Mouse (Mus musculus) limb, embryonic 14.5 days (tissue): ENCODE data around the gene Apol6. TPM values are rescaled to one million over a fixed set of nuclear protein-coding genes. Genes with fewer than 3 reads are reported as not detected.

Experiments
- ATAC-seq: fragments of 200-750 bp; cut with Nextera tagmentation; 2 replicates; pipeline ENCODE4 v1.8.0; 2017; ENCODE audit warnings: low read depth, moderate number of reproducible peaks, moderate TSS enrichment; ENCODE audit not compliant: low FRiP score
- DNase-seq: peaks from one replicate; pipeline ENCODE4 v3.0.0-alpha.2; 2015; ENCODE audit warnings: low spot score
- H3K27ac ChIP-seq: fragments of 300-500 bp; sonication (generic); replicated peaks from 2 replicates; pipeline ENCODE4 v1.5.1; 2014; ENCODE audit warnings: low read depth, mild to moderate bottlenecking, low read length, moderate library complexity, mixed read lengths
- H3K27me3 ChIP-seq: fragments of 300-500 bp; sonication (generic); 2 replicates; pipeline ENCODE4 v1.6.1; 2014; ENCODE audit warnings: low read length, mixed read lengths; ENCODE audit not compliant: control insufficient read depth, insufficient read depth
- H3K36me3 ChIP-seq: fragments of 300-500 bp; sonication (generic); 2 replicates; pipeline ENCODE4 v1.6.1; 2014; ENCODE audit warnings: mild to moderate bottlenecking, low read length, moderate library complexity, mixed read lengths; ENCODE audit not compliant: control insufficient read depth, insufficient read depth
- H3K4me1 ChIP-seq: fragments of 300-500 bp; sonication (generic); 2 replicates; pipeline ENCODE4 v1.6.1; 2014; ENCODE audit warnings: antibody characterized with exemption, low read length, mixed read lengths; ENCODE audit not compliant: control insufficient read depth, insufficient read depth
- H3K4me2 ChIP-seq: fragments of 300-500 bp; sonication (generic); replicated peaks from 2 replicates; pipeline ENCODE4 v1.6.1; 2014; ENCODE audit warnings: low read depth, mild to moderate bottlenecking, low read length, moderate library complexity; ENCODE audit not compliant: severe bottlenecking
- H3K4me3 ChIP-seq: fragments of 300-500 bp; sonication (generic); replicated peaks from 2 replicates; pipeline ENCODE4 v1.5.1; 2014; ENCODE audit warnings: low read length
- H3K9ac ChIP-seq: fragments of 300-500 bp; sonication (generic); 2 replicates; pipeline ENCODE4 v1.6.1; 2014; ENCODE audit warnings: mild to moderate bottlenecking, low read depth, low read length, moderate library complexity; ENCODE audit not compliant: severe bottlenecking
- H3K9me3 ChIP-seq: fragments of 300-500 bp; sonication (generic); 2 replicates; pipeline ENCODE4 v1.6.1; 2016; ENCODE audit warnings: low read length; ENCODE audit not compliant: control insufficient read depth
- POLR2A ChIP-seq: fragments of 200-500 bp; IDR thresholded peaks from 2 replicates; pipeline ENCODE4 v1.8.0; 2012; ENCODE audit warnings: inconsistent platforms, mild to moderate bottlenecking, moderate library complexity, borderline replicate concordance; ENCODE audit not compliant: insufficient read depth, insufficient read length; ENCODE audit errors: extremely low read depth
- WGBS: fragments of 180-500 bp; shearing (Covaris S2); extraction: QIAGEN DNeasy Blood & Tissue Kit; methylation state at CpG from one replicate; pipeline ENCODE4 v1.1.7; 2014; 5-methylcytosine and 5-hydroxymethylcytosine counted together
- polyA plus RNA-seq, 2 experiments: library from polyadenylated mRNA; depleted of rRNA in 1 of 2; stranded (reverse) in 1 of 2; unstranded in 1 of 2; fragments of >200 nt; fragmentation: Nextera tagmentation in 1 of 2; extraction: Ambion mirVana in 1 of 2; gene quantifications; 2 replicates each; pipeline versions ENCODE4 v1.2.1 to v1.2.3; 2012 to 2014

Gene Apol6
- polyA plus RNA-seq, 2 experiments = 0.49 TPM; not detected in 1

DNA sequence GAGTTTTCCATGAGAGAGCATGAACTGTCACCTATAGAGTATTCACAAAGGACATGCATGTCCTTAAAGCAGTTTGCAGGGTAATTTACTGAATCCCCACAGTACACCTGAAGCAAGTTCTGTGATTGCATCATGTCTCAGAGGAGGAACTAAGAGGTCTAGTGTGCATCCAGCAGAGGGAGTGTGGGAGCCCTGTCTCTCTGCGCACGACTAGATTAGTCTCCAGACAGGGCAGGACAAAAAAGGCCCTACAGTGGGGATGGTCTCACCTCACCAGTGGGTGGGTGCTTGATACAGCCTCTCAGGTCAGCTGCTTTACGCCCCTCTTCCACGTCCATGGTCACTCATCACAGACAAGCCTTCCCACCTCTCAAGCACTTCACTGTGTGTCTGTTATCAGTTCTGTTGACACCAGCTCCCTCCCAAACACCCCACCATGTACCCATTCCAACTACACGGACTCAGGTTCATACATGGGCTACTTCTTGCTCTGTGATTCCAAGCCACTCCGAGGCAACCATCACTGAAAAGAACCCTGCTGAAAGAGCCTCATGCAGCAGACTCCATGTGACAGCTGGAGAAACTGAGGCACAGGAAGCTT, 25.7 kb upstream of the Apol6 start:
- no peak overlapping the region for H3K4me2 ChIP-seq
- H3K27ac ChIP-seq = no peak overlapping the region
- 66% methylated on average over 6 of the region's 6 CpGs for WGBS
- H3K9me3 ChIP-seq = no peaks in the 10 kb centered on the region
- no peak overlapping the region for H3K4me3 ChIP-seq
- H3K27me3 ChIP-seq = no peaks in the 10 kb centered on the region
- no peak overlapping the region for H3K9ac ChIP-seq
- TF ChIP-seq POLR2A = no peak
- no peaks in the 10 kb centered on the region for H3K4me1 ChIP-seq
- peak; percentile 63 for DNase-seq
- no peak for ATAC-seq
- H3K36me3 ChIP-seq = no peaks in the 10 kb centered on the region

DNA sequence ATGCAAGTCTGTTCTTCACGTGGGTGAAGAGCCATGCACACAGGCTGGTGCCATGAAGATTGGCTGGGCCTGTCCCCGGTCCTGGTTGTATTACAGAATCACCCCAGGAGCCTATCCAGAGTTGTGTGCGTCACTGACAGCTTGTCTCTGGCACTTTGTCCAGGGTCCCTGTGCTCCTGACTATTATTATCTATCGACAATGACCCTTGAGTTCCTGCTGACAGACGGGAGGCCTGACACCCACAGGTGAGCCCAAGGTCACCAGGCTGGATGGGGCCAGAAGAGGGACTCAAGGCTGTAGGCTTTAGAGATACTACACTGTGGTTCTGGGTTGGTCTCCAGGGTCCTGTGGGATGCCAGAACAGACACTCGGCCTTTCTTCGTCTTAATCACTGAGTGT, 25.0 kb upstream of the Apol6 start:
- DNase-seq (no peak), ATAC-seq (no peak)
- Histone ChIP-seq H3K4me2 (no peak overlapping the region), H3K27me3 (no peaks in the 10 kb centered on the region), H3K36me3 (no peaks in the 10 kb centered on the region), H3K9ac (no peak overlapping the region), H3K27ac (no peak overlapping the region), H3K9me3 (no peaks in the 10 kb centered on the region), H3K4me1 (no peaks in the 10 kb centered on the region), H3K4me3 (no peak overlapping the region)
- TF ChIP-seq POLR2A = no peak
- WGBS = 85% methylated on average over 7 of the region's 7 CpGs

DNA sequence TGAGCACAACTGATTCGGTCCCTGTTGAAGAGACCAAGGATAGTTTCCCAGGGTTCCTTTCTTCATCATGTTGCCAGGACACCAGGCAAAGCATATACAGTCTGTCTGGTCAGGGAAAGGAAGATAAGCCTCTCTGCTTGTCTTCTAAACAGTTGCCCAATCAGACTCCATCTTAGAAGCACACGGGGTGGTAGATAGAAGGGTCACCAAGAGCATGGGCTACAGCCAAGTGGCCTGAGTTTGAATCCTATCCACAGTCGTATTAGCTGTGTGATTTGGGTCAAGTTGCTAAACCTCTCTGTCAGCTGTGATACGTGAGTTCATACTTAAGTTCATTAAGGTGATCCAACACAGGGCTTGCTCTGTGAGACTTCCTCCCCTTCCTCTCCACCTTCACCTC, 24.4 kb upstream of the Apol6 start:
- H3K36me3 ChIP-seq = no peaks in the 10 kb centered on the region
- no peak overlapping the region for H3K27ac ChIP-seq
- no peaks in the 10 kb centered on the region for H3K27me3 ChIP-seq
- no peak overlapping the region for H3K4me3 ChIP-seq
- no peaks in the 10 kb centered on the region for H3K4me1 ChIP-seq
- TF ChIP-seq POLR2A = no peak
- no peaks in the 10 kb centered on the region for H3K9me3 ChIP-seq
- DNase-seq (no peak), ATAC-seq (no peak)
- no peak overlapping the region for H3K9ac ChIP-seq
- 76% methylated on average over 4 of the region's 4 CpGs for WGBS
- no peak overlapping the region for H3K4me2 ChIP-seq

DNA sequence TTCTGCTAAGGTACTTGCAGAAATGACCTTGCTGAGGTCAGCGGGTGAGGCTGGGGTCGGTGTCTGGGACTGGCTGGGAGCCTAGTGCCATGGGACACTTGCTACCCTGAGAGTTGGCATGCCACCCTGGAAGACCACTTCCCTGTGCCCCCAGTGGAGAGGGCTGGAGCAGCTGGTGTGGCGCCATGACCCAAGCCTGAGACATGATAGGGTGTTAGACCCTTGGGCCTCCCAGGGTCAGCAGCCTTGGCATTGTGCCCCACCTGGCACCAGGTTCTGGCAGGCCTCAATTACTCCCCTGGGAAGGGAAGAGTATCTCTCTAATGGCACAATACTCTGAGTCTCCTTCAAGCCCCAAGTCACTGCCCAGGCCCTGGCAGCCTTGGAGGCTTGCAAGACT, 23.5 kb upstream of the Apol6 start:
- no peak overlapping the region for H3K4me2 ChIP-seq
- no peaks in the 10 kb centered on the region for H3K9me3 ChIP-seq
- no peaks in the 10 kb centered on the region for H3K36me3 ChIP-seq
- TF ChIP-seq POLR2A = no peak
- WGBS = 91% methylated on average over 3 of the region's 3 CpGs
- H3K27ac ChIP-seq = no peak overlapping the region
- no peaks in the 10 kb centered on the region for H3K4me1 ChIP-seq
- H3K27me3 ChIP-seq = no peaks in the 10 kb centered on the region
- no peak overlapping the region for H3K4me3 ChIP-seq
- no peak overlapping the region for H3K9ac ChIP-seq
- no peak for DNase-seq
- ATAC-seq = no peak

DNA sequence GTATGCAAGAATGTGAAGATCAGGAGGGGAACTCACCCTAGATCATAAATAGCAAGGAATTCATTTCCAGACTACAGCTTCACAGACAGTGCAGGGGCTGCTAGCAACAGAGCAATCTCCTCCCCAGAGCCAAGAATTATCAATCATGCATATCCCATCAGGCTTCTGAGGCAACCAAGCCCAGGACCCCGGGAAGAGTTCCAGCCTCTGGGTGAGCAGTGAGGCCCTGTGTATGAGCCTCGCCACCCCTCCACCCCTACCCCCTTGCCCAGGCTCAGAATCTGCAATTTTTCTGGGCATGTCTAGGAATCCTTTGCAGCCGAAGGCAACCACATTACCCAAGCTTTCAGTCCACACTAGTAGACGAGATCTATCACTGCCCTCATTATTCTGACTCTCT, 22.7 kb upstream of the Apol6 start:
- Histone ChIP-seq H3K27me3 (no peaks in the 10 kb centered on the region), H3K4me1 (no peaks in the 10 kb centered on the region), H3K4me2 (no peak overlapping the region), H3K27ac (no peak overlapping the region), H3K9ac (no peak overlapping the region), H3K4me3 (no peak overlapping the region), H3K36me3 (no peaks in the 10 kb centered on the region), H3K9me3 (no peaks in the 10 kb centered on the region)
- ATAC-seq (no peak), DNase-seq (no peak)
- no peak for TF ChIP-seq POLR2A
- WGBS = 79% methylated on average over 4 of the region's 4 CpGs
